Mouse (Mus musculus) liver, embryonic 15.5 days (tissue): ENCODE results near the gene Clec4a2. TPM values are rescaled to one million over a fixed set of nuclear protein-coding genes. Genes with fewer than 3 reads are reported as not detected.
"Not testable (repeated sequence)": the region's sequence is repeated elsewhere in the genome, so short reads cannot be mapped to it uniquely, and the experiment has no call there.

Source experiments
- ATAC-seq: fragments of 200-750 bp; cut with Nextera tagmentation; 2 replicates; pipeline ENCODE4 v1.8.0; 2017; ENCODE audit warnings: moderate number of reproducible peaks, mild to moderate bottlenecking, moderate library complexity; ENCODE audit not compliant: insufficient read depth
- H3K27ac ChIP-seq: fragments of 300-500 bp; sonication (generic); replicated peaks from 2 replicates; pipeline ENCODE4 v1.5.1; 2015; ENCODE audit warnings: mild to moderate bottlenecking, inconsistent platforms
- H3K27me3 ChIP-seq: fragments of 300-500 bp; sonication (generic); 2 replicates; pipeline ENCODE4 v1.6.1; 2015; ENCODE audit warnings: mild to moderate bottlenecking, inconsistent platforms
- H3K36me3 ChIP-seq: fragments of 300-500 bp; sonication (generic); replicated peaks from 2 replicates; pipeline ENCODE4 v1.6.1; 2015; ENCODE audit warnings: moderate library complexity, mild to moderate bottlenecking, inconsistent platforms
- H3K4me1 ChIP-seq: fragments of 300-500 bp; sonication (generic); replicated peaks from 2 replicates; pipeline ENCODE4 v1.6.1; 2015; ENCODE audit warnings: inconsistent platforms
- H3K4me2 ChIP-seq: fragments of 300-500 bp; sonication (generic); 2 replicates; pipeline ENCODE4 v1.6.1; 2015; ENCODE audit warnings: moderate library complexity, mild to moderate bottlenecking, inconsistent platforms
- H3K4me3 ChIP-seq: fragments of 300-500 bp; sonication (generic); replicated peaks from 2 replicates; pipeline ENCODE4 v1.5.1; 2015; ENCODE audit warnings: mild to moderate bottlenecking, inconsistent platforms
- H3K9ac ChIP-seq: fragments of 300-500 bp; sonication (generic); 2 replicates; pipeline ENCODE4 v1.6.1; 2015; ENCODE audit warnings: moderate library complexity, mild to moderate bottlenecking, inconsistent platforms
- H3K9me3 ChIP-seq: fragments of 300-500 bp; sonication (generic); replicated peaks from 2 replicates; pipeline ENCODE4 v1.6.1; 2016; ENCODE audit warnings: inconsistent platforms
- WGBS: fragments of 180-500 bp; shearing (Covaris S2); methylation state at CpG from one replicate; pipeline ENCODE4 v1.1.7; 2015; ENCODE audit warnings: mixed read lengths; ENCODE audit not compliant: insufficient replicate concordance; 5-methylcytosine and 5-hydroxymethylcytosine counted together
- polyA plus RNA-seq: library from polyadenylated mRNA; unstranded; fragments of >200 nt; fragmentation: Nextera tagmentation; extraction: Ambion mirVana; gene quantifications from 2 replicates; pipeline ENCODE4 v1.2.1, GENCODE M21; 2015

Gene Clec4a2
- 9.7 and 14.1 TPM in 2 replicates for polyA plus RNA-seq

DNA sequence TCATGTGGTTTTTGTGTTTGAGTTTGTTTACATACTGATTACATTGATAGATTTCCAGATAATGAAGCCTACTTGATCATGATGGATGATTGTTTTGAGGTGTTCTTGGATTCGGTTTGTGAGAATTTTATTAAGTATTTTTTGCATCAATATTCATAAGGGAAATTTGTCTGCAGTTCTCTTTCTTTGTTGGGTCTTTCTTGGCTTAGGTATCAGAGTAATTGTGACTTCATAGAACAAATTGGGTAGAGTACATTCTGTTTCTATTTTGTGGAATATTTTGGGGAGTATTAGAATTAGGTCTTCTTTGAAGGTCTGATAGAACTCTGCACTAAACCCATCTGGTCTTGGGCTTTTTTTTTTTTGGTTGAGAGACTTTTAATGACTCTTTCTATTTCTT, at the start of gene Clec4a2:
Gene Clec4a2 (plus strand): TSS at position 301 of the 400 bp plus-strand sequence.
- not testable (repeated sequence) for H3K4me1 ChIP-seq, H3K4me3 ChIP-seq, H3K27me3 ChIP-seq, H3K27ac ChIP-seq, H3K4me2 ChIP-seq, ATAC-seq, H3K9me3 ChIP-seq, H3K36me3 ChIP-seq, H3K9ac ChIP-seq
- WGBS = 26% methylated on average over 1 of the region's 1 CpGs

DNA sequence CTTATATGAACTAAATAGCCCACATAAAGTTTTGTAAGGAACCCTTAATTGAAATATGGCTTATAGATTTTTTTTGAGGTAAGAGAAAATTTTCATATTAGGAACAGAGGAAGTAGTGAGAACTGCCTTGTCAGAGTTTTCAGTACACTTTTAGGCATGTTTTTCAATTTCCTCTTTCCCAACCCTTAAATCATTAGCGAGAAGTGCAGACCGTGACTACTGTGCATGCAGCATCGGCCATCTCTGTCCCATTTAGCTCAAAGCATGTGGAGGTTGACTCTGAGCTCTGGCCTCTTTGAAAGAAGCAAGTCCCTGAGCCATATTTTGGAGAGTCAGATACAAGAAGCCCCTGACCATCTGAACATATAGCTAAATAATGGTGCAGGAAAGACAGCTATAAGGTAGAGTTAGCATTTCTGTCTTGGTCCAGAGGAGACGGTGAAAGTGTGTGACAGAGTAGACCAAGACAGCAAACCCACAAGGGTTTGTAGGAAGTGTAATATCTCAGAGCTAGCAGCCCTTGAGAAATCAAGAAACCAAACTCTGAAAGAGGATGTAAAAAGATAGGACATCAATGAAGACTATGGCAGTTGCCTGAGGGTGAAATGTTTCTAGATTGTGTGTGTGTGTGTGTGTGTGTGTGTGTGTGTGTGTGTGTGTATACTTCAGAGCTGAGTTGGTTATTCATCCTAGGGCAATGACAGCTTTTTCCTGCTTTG, 10.9 kb upstream of the Clec4a2 start:
- WGBS = 56% methylated on average over 4 of the region's 4 CpGs
- Histone ChIP-seq H3K4me1 (no peaks in the 10 kb centered on the region), H3K27me3 (no peaks in the 10 kb centered on the region), H3K4me3 (no peak overlapping the region), H3K36me3 (no peaks in the 10 kb centered on the region), H3K9ac (no peak overlapping the region), H3K27ac (peak overlapping the region; percentile 49), H3K4me2 (no peak overlapping the region), H3K9me3 (no peaks in the 10 kb centered on the region)
- ATAC-seq = peak; percentile 56

DNA sequence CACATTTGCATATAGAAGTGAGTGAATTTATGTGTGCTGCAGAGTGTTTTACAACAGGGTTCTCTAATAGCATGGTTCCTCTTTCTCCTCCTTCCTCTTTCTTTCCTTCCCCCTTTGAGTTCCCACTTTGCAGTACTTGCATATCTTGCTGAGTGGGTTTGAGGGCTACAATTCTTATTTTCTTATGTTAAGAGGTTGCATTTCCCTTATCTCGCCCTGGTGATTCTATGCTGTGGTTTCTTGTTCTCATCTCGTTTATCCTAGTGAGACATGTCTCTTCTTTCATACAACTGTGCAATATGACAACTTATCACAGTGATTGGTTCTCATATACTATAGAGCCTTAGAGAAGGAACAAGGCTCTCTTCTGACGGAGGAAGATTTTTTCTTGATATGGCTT, 17.0 kb downstream of the Clec4a2 start:
- WGBS = 16% methylated on average over 3 of the region's 3 CpGs
- no peaks in the 10 kb centered on the region for H3K36me3 ChIP-seq
- H3K4me1 ChIP-seq = no peaks in the 10 kb centered on the region
- no peaks in the 10 kb centered on the region for H3K27me3 ChIP-seq
- peak; percentile 25; the same call in 1 of the 2 replicates for ATAC-seq
- H3K9ac ChIP-seq = no peak overlapping the region
- no peak overlapping the region for H3K4me2 ChIP-seq
- H3K4me3 ChIP-seq = peak overlapping the region; percentile 1; the same call in 1 of the 2 replicates
- H3K27ac ChIP-seq = peak overlapping the region; percentile 38
- no peaks in the 10 kb centered on the region for H3K9me3 ChIP-seq

DNA sequence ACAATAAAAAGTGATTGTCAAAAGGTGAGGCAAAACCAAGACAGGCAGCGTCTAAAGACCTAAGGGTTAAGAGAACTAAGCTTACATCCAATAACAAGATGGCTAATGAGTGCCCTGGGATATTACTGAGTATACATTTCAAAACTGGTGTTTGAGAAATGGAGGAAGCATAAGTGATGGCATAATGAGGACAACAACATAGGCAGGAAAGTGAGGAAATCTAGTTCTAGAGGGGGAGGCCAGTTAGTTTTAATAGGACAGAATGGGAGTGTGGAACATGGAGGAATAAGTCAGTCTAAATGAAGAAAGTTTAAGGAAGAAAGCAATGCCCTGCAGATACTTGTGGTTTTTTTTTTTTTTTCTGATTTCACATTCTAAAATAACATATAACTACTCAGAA, 20.9 kb downstream of the Clec4a2 start:
- 33% methylated on average over 1 of the region's 1 CpGs for WGBS
- Histone ChIP-seq H3K9ac (no peak overlapping the region), H3K4me3 (no peak overlapping the region), H3K4me1 (no peaks in the 10 kb centered on the region), H3K27me3 (no peaks in the 10 kb centered on the region), H3K4me2 (no peak overlapping the region), H3K36me3 (no peaks in the 10 kb centered on the region), H3K27ac (no peak overlapping the region), H3K9me3 (no peaks in the 10 kb centered on the region)
- ATAC-seq = no peak

DNA sequence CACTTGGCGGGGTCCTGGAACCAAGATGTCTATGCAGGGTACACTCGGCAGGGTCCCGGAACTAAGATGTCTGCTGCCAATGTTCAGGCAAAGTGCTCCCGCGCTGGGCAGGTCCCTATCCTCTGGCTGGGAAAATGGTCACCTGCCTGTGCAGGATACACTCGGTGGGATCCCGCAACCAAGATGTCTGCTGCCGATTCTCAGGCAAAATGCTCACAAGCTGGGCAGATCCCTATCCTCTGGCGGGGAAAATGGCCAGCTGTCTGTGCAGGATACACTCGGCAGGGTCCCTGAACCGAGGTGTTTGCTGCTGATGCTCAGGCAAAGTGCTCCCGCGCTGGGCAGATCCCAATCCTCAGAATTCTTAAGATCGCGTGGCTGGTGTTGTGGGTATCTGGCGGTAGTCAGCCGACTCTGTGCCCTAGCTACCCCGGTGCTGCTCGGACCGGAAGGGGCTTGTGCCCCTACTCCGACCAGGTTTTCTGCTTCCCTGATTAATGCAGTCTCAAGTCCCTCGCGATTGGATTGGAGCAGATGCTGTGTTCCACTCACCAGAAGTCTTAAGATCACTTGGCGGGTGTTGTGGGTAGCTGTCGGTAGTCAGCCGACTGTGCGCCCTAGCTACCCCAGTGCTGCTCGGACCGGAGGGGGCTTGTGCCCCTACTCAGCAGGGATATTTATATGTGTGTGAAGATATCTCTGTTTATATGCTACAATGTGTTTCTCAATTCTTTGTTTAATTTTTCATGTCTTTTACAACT, 31.7 kb downstream of the Clec4a2 start:
- not testable (repeated sequence) for H3K9me3 ChIP-seq, H3K4me2 ChIP-seq, H3K9ac ChIP-seq, H3K36me3 ChIP-seq, H3K4me3 ChIP-seq, ATAC-seq, H3K27ac ChIP-seq, H3K27me3 ChIP-seq, H3K4me1 ChIP-seq
- WGBS = 55% methylated on average over 29 of the region's 29 CpGs

DNA sequence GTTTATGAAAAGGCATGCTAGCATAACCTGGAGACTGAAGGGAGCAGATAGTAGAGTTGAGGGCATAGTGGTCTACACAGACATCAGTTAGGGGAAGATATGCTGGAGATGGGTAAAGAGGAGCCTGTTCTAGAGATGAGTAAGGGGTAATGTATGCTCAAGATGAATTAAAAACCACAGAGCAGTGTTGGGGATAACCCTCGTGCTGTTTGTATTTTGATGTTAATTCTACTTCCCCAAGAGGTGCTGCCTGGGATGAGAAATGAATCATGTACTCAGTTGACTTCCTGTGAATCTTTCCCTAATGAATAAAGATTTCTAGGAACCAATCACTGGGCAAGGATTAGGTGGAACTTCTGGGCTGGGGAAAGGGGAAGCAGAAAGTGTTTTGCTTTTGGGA, 63.9 kb downstream of the Clec4a2 start:
- H3K27ac ChIP-seq = no peak overlapping the region
- no peak overlapping the region for H3K4me3 ChIP-seq
- no peak overlapping the region for H3K9ac ChIP-seq
- no peaks in the 10 kb centered on the region for H3K27me3 ChIP-seq
- no peaks in the 10 kb centered on the region for H3K9me3 ChIP-seq
- ATAC-seq = no peak
- H3K36me3 ChIP-seq = no peaks in the 10 kb centered on the region
- no peak overlapping the region for H3K4me2 ChIP-seq
- WGBS = 24% methylated on average over 1 of the region's 1 CpGs
- no peaks in the 10 kb centered on the region for H3K4me1 ChIP-seq

DNA sequence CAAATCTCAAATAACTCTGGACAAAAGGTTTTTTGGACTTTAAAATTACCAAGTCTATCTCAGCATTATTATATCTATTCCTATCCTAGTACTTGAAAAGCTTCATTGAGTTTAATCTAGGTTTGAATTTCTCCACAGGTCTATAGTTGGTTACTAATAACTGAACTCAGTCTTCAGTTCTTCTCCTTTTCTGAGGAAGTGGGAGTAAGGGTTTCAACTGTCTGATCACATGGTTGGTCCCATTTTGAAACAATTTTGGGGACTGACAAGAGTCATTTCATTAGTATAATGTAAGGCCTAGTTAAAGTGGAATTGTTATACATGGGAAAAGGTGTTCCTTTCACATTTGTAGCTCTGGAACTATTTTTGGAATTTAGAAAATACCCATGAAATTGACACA, 64.8 kb downstream of the Clec4a2 start:
- H3K4me3 ChIP-seq = no peak overlapping the region

DNA sequence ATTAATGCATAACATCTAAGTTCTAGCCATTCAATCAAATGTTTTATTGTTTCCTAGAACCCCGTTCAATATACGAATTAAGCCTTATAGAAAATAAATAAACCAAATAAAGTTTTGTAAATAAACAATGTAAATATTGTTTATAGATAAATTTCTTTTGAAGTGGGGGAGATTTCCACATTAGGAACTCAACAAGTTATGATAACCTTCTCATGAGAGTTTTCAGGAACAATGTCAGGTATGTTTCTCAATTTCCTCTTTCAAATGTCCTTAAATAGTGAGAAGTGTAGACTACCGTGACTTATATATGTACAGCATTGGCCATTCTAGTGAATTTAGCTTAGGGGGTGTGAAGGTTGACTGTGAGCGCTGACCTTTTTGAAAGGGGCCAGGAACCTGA, 66.4 kb downstream of the Clec4a2 start, which contains the start of gene Clec4b2:
Gene Clec4b2 (plus strand): TSS at position 301 of the 400 bp plus-strand sequence.
- Histone ChIP-seq H3K4me3 (no peak within 1 kb of the TSS), H3K9ac (no peak within 1 kb of the TSS), H3K4me1 (no peaks in the 10 kb centered on the region), H3K9me3 (no peaks in the 10 kb centered on the region), H3K36me3 (no peaks in the 10 kb centered on the region), H3K4me2 (no peak within 1 kb of the TSS), H3K27ac (no peak within 1 kb of the TSS), H3K27me3 (no peaks in the 10 kb centered on the region)
- ATAC-seq = no peak
- WGBS = 58% methylated on average over 4 of the region's 4 CpGs

More for the DNA sequence above, 64.8 kb downstream of the Clec4a2 start:
- H3K27ac ChIP-seq = no peak overlapping the region
- no peaks in the 10 kb centered on the region for H3K36me3 ChIP-seq
- no peak overlapping the region for H3K4me2 ChIP-seq
- no peaks in the 10 kb centered on the region for H3K9me3 ChIP-seq
- no peak overlapping the region for H3K9ac ChIP-seq
- H3K4me1 ChIP-seq = no peaks in the 10 kb centered on the region
- no peaks in the 10 kb centered on the region for H3K27me3 ChIP-seq
- no peak for ATAC-seq

DNA sequence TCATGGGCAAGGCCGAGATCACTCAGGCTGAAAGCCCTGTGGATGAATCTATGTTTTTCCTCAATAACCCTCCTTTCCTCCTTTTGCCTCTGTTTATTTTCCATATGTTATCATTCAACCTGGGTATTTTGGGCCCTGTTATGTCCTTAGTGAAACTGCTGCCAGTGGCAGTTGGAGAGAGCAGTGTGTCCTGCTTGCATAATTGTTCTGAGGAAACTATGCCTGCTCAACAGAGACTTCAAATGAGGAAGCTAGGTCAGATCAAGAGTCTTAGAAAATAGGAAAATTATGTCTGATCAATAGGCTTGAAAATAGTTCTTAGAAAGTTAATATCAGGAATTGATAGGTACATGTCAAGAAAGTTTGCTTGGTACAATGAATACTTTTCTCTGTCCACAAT, 69.3 kb downstream of the Clec4a2 start:
- 60% methylated on average over 1 of the region's 1 CpGs for WGBS
- no peak for ATAC-seq
- no peaks in the 10 kb centered on the region for H3K27me3 ChIP-seq

DNA sequence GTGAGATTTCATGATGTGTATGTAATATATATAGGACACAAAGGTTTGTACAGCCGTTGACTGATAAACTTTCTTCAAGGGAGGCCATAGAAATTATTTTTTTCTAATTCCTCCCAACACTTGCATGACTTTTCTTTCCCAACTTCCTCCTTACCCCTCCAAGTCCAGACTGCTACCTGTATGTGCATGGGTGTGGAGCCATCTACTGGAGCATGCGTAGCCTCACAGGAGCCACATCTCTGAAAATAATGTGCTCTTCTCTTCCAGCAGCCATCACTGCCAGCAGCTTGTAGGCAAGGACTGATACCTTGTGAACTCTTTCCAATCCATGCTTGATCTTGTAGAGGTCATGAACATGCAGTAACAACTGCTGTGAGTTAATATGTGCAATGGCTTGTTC, 78.6 kb downstream of the Clec4a2 start:
- 59% methylated on average over 2 of the region's 2 CpGs for WGBS
- peak; percentile 32; the same call in 1 of the 2 replicates for ATAC-seq
- H3K36me3 ChIP-seq, H3K4me3 ChIP-seq, H3K9me3 ChIP-seq, H3K27me3 ChIP-seq, H3K9ac ChIP-seq, H3K27ac ChIP-seq, H3K4me1 ChIP-seq, H3K4me2 ChIP-seq: not testable (repeated sequence)

More for the DNA sequence above, 69.3 kb downstream of the Clec4a2 start:
- no peak overlapping the region for H3K4me2 ChIP-seq
- no peaks in the 10 kb centered on the region for H3K36me3 ChIP-seq
- no peak overlapping the region for H3K9ac ChIP-seq
- no peaks in the 10 kb centered on the region for H3K9me3 ChIP-seq
- no peaks in the 10 kb centered on the region for H3K4me1 ChIP-seq
- H3K4me3 ChIP-seq = no peak overlapping the region
- H3K27ac ChIP-seq = no peak overlapping the region
